Mouse (Mus musculus): Measurements from ENCODE around the gene Evi2b. TPM values are rescaled to one million over a fixed set of nuclear protein-coding genes. Genes with fewer than 3 reads are reported as not detected.

Evi2b gene
- polyA plus RNA-seq, 1 experiment from 2014 or later: 8.5 TPM

- no peaks in the 10 kb centered on the region for H3K36me3 ChIP-seq (ENCODE audit: control insufficient read depth, insufficient read depth)
- no peak overlapping the region for H3K4me2 ChIP-seq (ENCODE audit: low read depth, low read length)
- no peaks in the 10 kb centered on the region for H3K9me3 ChIP-seq (replicated peaks; ENCODE audit: control insufficient read depth, low read length)
- peaks cover 2% of the 10 kb centered on the region; the same call in 1 of the 2 replicates for H3K4me1 ChIP-seq (ENCODE audit: control insufficient read depth, low read depth, low read length)
- no peak for ATAC-seq (ENCODE audit: low read depth)
- no peaks in the 10 kb centered on the region for H3K27me3 ChIP-seq (ENCODE audit: control insufficient read depth, insufficient read depth, low read depth, low read length)
- WGBS (ENCODE audit: insufficient replicate concordance): 66% methylated on average over 8 of the region's 8 CpGs
- no peak overlapping the region for H3K9ac ChIP-seq (ENCODE audit: low read depth, low read length)
- H3K27ac ChIP-seq (ENCODE audit: low read length): no peak overlapping the region
- H3K4me3 ChIP-seq (ENCODE audit: low read depth, low read length): no peak overlapping the region
Observed at GRCm38 (mm10) chr11:79533950-79534690, 10.6 kb upstream of the Evi2b start.

GRCm38 (mm10) chr11:79533311-79533710 lies 9.7 kb upstream of the Evi2b start:
- Histone ChIP-seq H3K4me1 (ENCODE audit: control insufficient read depth, low read depth, low read length) (peaks cover 2% of the 10 kb centered on the region; the same call in 1 of the 2 replicates), H3K9me3 (replicated peaks; ENCODE audit: control insufficient read depth, low read length) (no peaks in the 10 kb centered on the region), H3K36me3 (ENCODE audit: control insufficient read depth, insufficient read depth) (no peaks in the 10 kb centered on the region), H3K27ac (ENCODE audit: low read length) (no peak overlapping the region), H3K4me3 (ENCODE audit: low read depth, low read length) (no peak overlapping the region), H3K4me2 (ENCODE audit: low read depth, low read length) (no peak overlapping the region), H3K27me3 (ENCODE audit: control insufficient read depth, insufficient read depth, low read depth, low read length) (no peaks in the 10 kb centered on the region), H3K9ac (ENCODE audit: low read depth, low read length) (no peak overlapping the region)
- WGBS (ENCODE audit: insufficient replicate concordance): 19% methylated on average over 6 of the region's 6 CpGs
- no peak for ATAC-seq (ENCODE audit: low read depth)

GRCm38 (mm10) chr11:79531485-79531884 lies 7.9 kb upstream of the Evi2b start:
- 70% methylated on average over 4 of the region's 4 CpGs for WGBS (ENCODE audit: insufficient replicate concordance)
- Histone ChIP-seq H3K4me1 (ENCODE audit: control insufficient read depth, low read depth, low read length) (peaks cover 11% of the 10 kb centered on the region), H3K27me3 (ENCODE audit: control insufficient read depth, insufficient read depth, low read depth, low read length) (no peaks in the 10 kb centered on the region), H3K9ac (ENCODE audit: low read depth, low read length) (no peak overlapping the region), H3K4me3 (ENCODE audit: low read depth, low read length) (no peak overlapping the region), H3K9me3 (replicated peaks; ENCODE audit: control insufficient read depth, low read length) (no peaks in the 10 kb centered on the region), H3K4me2 (ENCODE audit: low read depth, low read length) (no peak overlapping the region), H3K27ac (ENCODE audit: low read length) (no peak overlapping the region), H3K36me3 (ENCODE audit: control insufficient read depth, insufficient read depth) (no peaks in the 10 kb centered on the region)
- ATAC-seq (ENCODE audit: low read depth): no peak

- H3K9ac ChIP-seq (ENCODE audit: low read depth, low read length): no peak overlapping the region
- no peaks in the 10 kb centered on the region for H3K36me3 ChIP-seq (ENCODE audit: control insufficient read depth, insufficient read depth)
- no peaks in the 10 kb centered on the region for H3K9me3 ChIP-seq (replicated peaks; ENCODE audit: control insufficient read depth, low read length)
- no peak for ATAC-seq (ENCODE audit: low read depth)
- H3K27ac ChIP-seq (ENCODE audit: low read length): no peak overlapping the region
- no peak overlapping the region for H3K4me3 ChIP-seq (ENCODE audit: low read depth, low read length)
- no peaks in the 10 kb centered on the region for H3K27me3 ChIP-seq (ENCODE audit: control insufficient read depth, insufficient read depth, low read depth, low read length)
- H3K4me1 ChIP-seq (ENCODE audit: control insufficient read depth, low read depth, low read length): peaks cover 11% of the 10 kb centered on the region
- no peak overlapping the region for H3K4me2 ChIP-seq (ENCODE audit: low read depth, low read length)
- WGBS (ENCODE audit: insufficient replicate concordance): 31% methylated on average over 11 of the region's 11 CpGs
Observed at GRCm38 (mm10) chr11:79530774-79531173, 7.2 kb upstream of the Evi2b start.

GRCm38 (mm10) chr11:79530333-79530761 lies 6.8 kb upstream of the Evi2b start, which contains the start of the genes Evi2 and Evi2a:
Gene Evi2, minus strand, starts transcription at chr11:79530589.
Gene Evi2a, minus strand, starts transcription at chr11:79530609.
- no peak within 1 kb of the TSS for H3K27ac ChIP-seq (ENCODE audit: low read length)
- no peaks in the 10 kb centered on the region for H3K27me3 ChIP-seq (ENCODE audit: control insufficient read depth, insufficient read depth, low read depth, low read length)
- H3K4me2 ChIP-seq (ENCODE audit: low read depth, low read length): peak within 1 kb of the TSS; percentile 14
- no peak within 1 kb of the TSS for H3K9ac ChIP-seq (ENCODE audit: low read depth, low read length)
- peaks cover 11% of the 10 kb centered on the region for H3K4me1 ChIP-seq (ENCODE audit: control insufficient read depth, low read depth, low read length)
- peak within 1 kb of the TSS; percentile 36 for H3K4me3 ChIP-seq (ENCODE audit: low read depth, low read length)
- WGBS (ENCODE audit: insufficient replicate concordance): 19% methylated on average over 7 of the region's 7 CpGs
- ATAC-seq (ENCODE audit: low read depth): no peak
- H3K36me3 ChIP-seq (ENCODE audit: control insufficient read depth, insufficient read depth): no peaks in the 10 kb centered on the region
- H3K9me3 ChIP-seq (replicated peaks; ENCODE audit: control insufficient read depth, low read length): no peaks in the 10 kb centered on the region

- Histone ChIP-seq H3K9me3 (replicated peaks; ENCODE audit: control insufficient read depth, low read length) (no peaks in the 10 kb centered on the region), H3K9ac (ENCODE audit: low read depth, low read length) (no peak overlapping the region), H3K27me3 (ENCODE audit: control insufficient read depth, insufficient read depth, low read depth, low read length) (no peaks in the 10 kb centered on the region), H3K4me3 (ENCODE audit: low read depth, low read length) (peak overlapping the region; percentile 13; the same call in 1 of the 2 replicates), H3K36me3 (ENCODE audit: control insufficient read depth, insufficient read depth) (no peaks in the 10 kb centered on the region), H3K4me1 (ENCODE audit: control insufficient read depth, low read depth, low read length) (peaks cover 11% of the 10 kb centered on the region), H3K4me2 (ENCODE audit: low read depth, low read length) (peak overlapping the region; percentile 14; the same call in 1 of the 2 replicates), H3K27ac (ENCODE audit: low read length) (no peak overlapping the region)
- WGBS (ENCODE audit: insufficient replicate concordance): 81% methylated on average over 2 of the region's 2 CpGs
- no peak for ATAC-seq (ENCODE audit: low read depth)
Observed at GRCm38 (mm10) chr11:79529736-79530135, 6.2 kb upstream of the Evi2b start.

- H3K9me3 ChIP-seq (replicated peaks; ENCODE audit: control insufficient read depth, low read length): no peaks in the 10 kb centered on the region
- no peaks in the 10 kb centered on the region for H3K27me3 ChIP-seq (ENCODE audit: control insufficient read depth, insufficient read depth, low read depth, low read length)
- no peaks in the 10 kb centered on the region for H3K36me3 ChIP-seq (ENCODE audit: control insufficient read depth, insufficient read depth)
- ATAC-seq (ENCODE audit: low read depth): no peak
- no peak overlapping the region for H3K9ac ChIP-seq (ENCODE audit: low read depth, low read length)
- peaks cover 11% of the 10 kb centered on the region for H3K4me1 ChIP-seq (ENCODE audit: control insufficient read depth, low read depth, low read length)
- H3K4me2 ChIP-seq (ENCODE audit: low read depth, low read length): peak overlapping the region; percentile 14; the same call in 1 of the 2 replicates
- no peak overlapping the region; the same call in 1 of the 2 replicates for H3K4me3 ChIP-seq (ENCODE audit: low read depth, low read length)
- H3K27ac ChIP-seq (ENCODE audit: low read length): no peak overlapping the region
- WGBS (ENCODE audit: insufficient replicate concordance): 72% methylated on average over 6 of the region's 6 CpGs
Observed at GRCm38 (mm10) chr11:79529226-79529625, 5.7 kb upstream of the Evi2b start.

- Histone ChIP-seq H3K27ac (ENCODE audit: low read length) (peak overlapping the region; percentile 49; the same call in 1 of the 2 replicates), H3K4me3 (ENCODE audit: low read depth, low read length) (peak overlapping the region; percentile 0; the same call in 1 of the 2 replicates), H3K36me3 (ENCODE audit: control insufficient read depth, insufficient read depth) (no peaks in the 10 kb centered on the region), H3K27me3 (ENCODE audit: control insufficient read depth, insufficient read depth, low read depth, low read length) (no peaks in the 10 kb centered on the region), H3K9ac (ENCODE audit: low read depth, low read length) (no peak overlapping the region), H3K9me3 (replicated peaks; ENCODE audit: control insufficient read depth, low read length) (no peaks in the 10 kb centered on the region), H3K4me1 (ENCODE audit: control insufficient read depth, low read depth, low read length) (peaks cover 15% of the 10 kb centered on the region), H3K4me2 (ENCODE audit: low read depth, low read length) (no peak overlapping the region)
- WGBS (ENCODE audit: insufficient replicate concordance): 24% methylated on average over 3 of the region's 3 CpGs
- ATAC-seq (ENCODE audit: low read depth): no peak
Observed at GRCm38 (mm10) chr11:79528601-79529000, 5.0 kb upstream of the Evi2b start.

- Histone ChIP-seq H3K4me2 (ENCODE audit: low read depth, low read length) (no peak overlapping the region), H3K9me3 (replicated peaks; ENCODE audit: control insufficient read depth, low read length) (no peaks in the 10 kb centered on the region), H3K4me3 (ENCODE audit: low read depth, low read length) (no peak overlapping the region), H3K36me3 (ENCODE audit: control insufficient read depth, insufficient read depth) (no peaks in the 10 kb centered on the region), H3K27me3 (ENCODE audit: control insufficient read depth, insufficient read depth, low read depth, low read length) (no peaks in the 10 kb centered on the region), H3K4me1 (ENCODE audit: control insufficient read depth, low read depth, low read length) (peaks cover 12% of the 10 kb centered on the region), H3K9ac (ENCODE audit: low read depth, low read length) (no peak overlapping the region), H3K27ac (ENCODE audit: low read length) (peak overlapping the region; percentile 49)
- ATAC-seq (ENCODE audit: low read depth): peak; percentile 30; the same call in 1 of the 2 replicates
- WGBS (ENCODE audit: insufficient replicate concordance): 28% methylated on average over 5 of the region's 5 CpGs
Observed at GRCm38 (mm10) chr11:79527739-79528384, 4.3 kb upstream of the Evi2b start.

All from liver, embryonic 16.5 days (tissue).